Mouse (Mus musculus): ENCODE data around the gene Gss. TPM values are rescaled to one million over a fixed set of nuclear protein-coding genes. Genes with fewer than 3 reads are reported as not detected.
"Not testable (repeated sequence)": the region's sequence is repeated elsewhere in the genome, so short reads cannot be mapped to it uniquely, and the experiment has no call there.

Gss gene
- polyA plus RNA-seq, 1 experiment from 2014 or later: 14.8 TPM

DNA sequence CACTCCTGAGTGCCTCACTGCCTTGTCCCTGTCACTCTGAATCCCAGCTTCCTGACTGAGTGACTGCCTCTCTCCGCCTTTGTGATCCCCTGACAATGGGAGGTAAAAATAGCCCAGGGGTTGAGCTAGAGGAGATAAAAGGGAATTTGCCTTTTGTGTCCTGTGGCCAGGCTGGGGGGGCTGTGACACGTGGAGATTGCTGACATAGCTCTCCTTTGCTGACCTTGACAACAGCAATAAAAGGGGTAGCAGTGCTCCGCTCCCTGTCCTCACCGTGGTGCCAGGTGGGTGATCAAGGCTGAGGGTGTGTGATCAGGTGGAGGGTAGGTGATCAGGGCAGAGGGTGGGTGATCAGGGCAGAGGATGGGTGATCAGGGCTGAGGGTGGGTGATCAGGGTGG is 18.4 kb upstream of the Gss start, which contains the start of gene Myh7b:
Gene Myh7b (plus strand): TSS at position 235 of the 400 bp plus-strand sequence.
- Histone ChIP-seq H3K4me1 (ENCODE audit: control insufficient read depth, insufficient read depth, low read length) (peaks cover 6% of the 10 kb centered on the region), H3K9ac (replicated peaks; ENCODE audit: low read length) (no peak within 1 kb of the TSS), H3K27me3 (ENCODE audit: control insufficient read depth, insufficient read depth, low read length) (no peaks in the 10 kb centered on the region), H3K36me3 (ENCODE audit: control insufficient read depth, insufficient read depth, low read length) (no peaks in the 10 kb centered on the region), H3K4me2 (ENCODE audit: low read length) (no peak within 1 kb of the TSS), H3K9me3 (ENCODE audit: control insufficient read depth, low read length) (no peaks in the 10 kb centered on the region), H3K4me3 (replicated peaks; ENCODE audit: low read depth, low read length) (no peak within 1 kb of the TSS), H3K27ac (replicated peaks; ENCODE audit: low read depth, low read length) (no peak within 1 kb of the TSS)
- 26% methylated on average over 4 of the region's 4 CpGs for WGBS
- DNase-seq (no peak), ATAC-seq (ENCODE audit: low FRiP score, low TSS enrichment) (no peak)

DNA sequence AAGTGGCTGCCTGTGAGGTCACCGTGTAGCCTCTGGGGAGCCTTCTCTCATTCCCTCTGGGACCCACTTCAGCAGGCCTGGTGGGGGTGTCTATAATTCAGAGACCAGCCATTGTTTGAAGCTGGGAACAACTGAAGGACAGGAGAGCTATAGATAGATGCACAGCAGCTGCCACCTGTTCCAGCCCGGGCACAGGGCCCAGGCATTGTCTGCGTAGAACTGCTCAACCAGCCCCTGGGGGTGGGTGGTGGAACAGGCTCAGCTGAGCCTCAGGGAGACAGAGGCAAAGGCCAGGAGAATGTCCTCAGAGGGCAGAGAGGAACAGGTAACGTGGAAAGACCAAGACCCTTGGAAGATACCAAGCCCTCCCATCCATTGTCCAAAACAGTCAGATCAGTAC is 13.8 kb upstream of the Gss start:
- Histone ChIP-seq H3K9me3 (ENCODE audit: control insufficient read depth, low read length) (no peaks in the 10 kb centered on the region), H3K9ac (replicated peaks; ENCODE audit: low read length) (no peak overlapping the region), H3K27me3 (ENCODE audit: control insufficient read depth, insufficient read depth, low read length) (no peaks in the 10 kb centered on the region), H3K27ac (replicated peaks; ENCODE audit: low read depth, low read length) (no peak overlapping the region), H3K4me3 (replicated peaks; ENCODE audit: low read depth, low read length) (no peak overlapping the region), H3K4me1 (ENCODE audit: control insufficient read depth, insufficient read depth, low read length) (no peaks in the 10 kb centered on the region), H3K4me2 (ENCODE audit: low read length) (no peak overlapping the region), H3K36me3 (ENCODE audit: control insufficient read depth, insufficient read depth, low read length) (no peaks in the 10 kb centered on the region)
- ATAC-seq (ENCODE audit: low FRiP score, low TSS enrichment): no peak
- 89% methylated on average over 4 of the region's 4 CpGs for WGBS
- DNase-seq: no peak

DNA sequence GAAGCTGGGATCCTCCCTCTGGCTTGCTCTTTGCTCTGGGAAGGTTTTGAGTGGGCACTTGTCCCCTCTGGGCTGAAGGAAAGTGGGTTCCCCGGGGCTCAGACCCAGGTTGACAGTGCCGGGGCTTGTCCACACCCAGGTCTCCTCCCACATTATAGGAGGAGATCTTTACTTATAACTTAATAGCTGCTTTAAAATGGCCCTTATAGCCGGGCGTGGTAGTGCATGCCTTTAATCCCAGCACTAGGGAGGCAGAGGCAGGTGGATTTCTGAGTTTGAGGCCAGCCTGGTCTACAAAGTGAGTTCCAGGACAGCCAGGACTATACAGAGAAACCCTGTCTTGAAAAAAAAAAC is 12.6 kb upstream of the Gss start:
- H3K27me3 ChIP-seq (ENCODE audit: control insufficient read depth, insufficient read depth, low read length); H3K27ac ChIP-seq (replicated peaks; ENCODE audit: low read depth, low read length); H3K4me1 ChIP-seq (ENCODE audit: control insufficient read depth, insufficient read depth, low read length); H3K4me3 ChIP-seq (replicated peaks; ENCODE audit: low read depth, low read length); DNase-seq; H3K9me3 ChIP-seq (ENCODE audit: control insufficient read depth, low read length); H3K36me3 ChIP-seq (ENCODE audit: control insufficient read depth, insufficient read depth, low read length); H3K4me2 ChIP-seq (ENCODE audit: low read length); ATAC-seq (ENCODE audit: low FRiP score, low TSS enrichment); H3K9ac ChIP-seq (replicated peaks; ENCODE audit: low read length): not testable (repeated sequence)
- WGBS: 84% methylated on average over 4 of the region's 4 CpGs

DNA sequence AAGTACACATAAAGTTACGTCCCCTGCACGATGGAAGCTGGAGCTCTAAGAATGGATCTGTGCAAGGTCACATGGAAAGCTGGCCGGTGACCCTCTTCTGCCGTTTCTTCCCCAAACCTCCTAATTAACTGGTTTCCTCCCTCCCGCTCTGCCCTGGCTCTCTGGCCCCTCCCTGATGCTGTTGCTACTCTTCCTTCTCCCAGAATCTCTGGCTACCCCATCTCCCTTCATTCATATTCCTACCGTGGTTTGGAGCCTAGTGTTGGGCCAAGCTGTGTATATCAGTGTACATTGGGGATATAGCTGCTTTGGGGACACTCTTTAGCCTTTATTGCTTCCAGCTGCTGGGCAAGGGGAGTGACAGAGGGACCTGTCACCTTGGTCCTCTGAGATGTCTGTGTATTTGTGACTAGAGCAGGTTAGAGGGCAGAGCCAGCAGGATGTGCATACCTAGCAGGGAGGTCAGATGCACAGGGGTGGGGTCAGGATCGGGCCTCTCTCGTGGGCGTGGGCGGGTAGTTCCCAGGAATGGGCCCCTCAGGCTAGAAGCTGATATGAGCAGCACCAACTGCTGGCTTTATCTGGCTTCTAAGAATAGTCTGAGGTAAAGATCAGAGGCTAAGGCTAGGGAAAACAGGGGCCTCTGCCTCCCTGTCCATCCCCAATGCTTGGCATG is 12.1 kb upstream of the Gss start:
- H3K27me3 ChIP-seq (ENCODE audit: control insufficient read depth, insufficient read depth, low read length): no peaks in the 10 kb centered on the region
- no peaks in the 10 kb centered on the region for H3K4me1 ChIP-seq (ENCODE audit: control insufficient read depth, insufficient read depth, low read length)
- DNase-seq (no peak), ATAC-seq (ENCODE audit: low FRiP score, low TSS enrichment) (no peak)
- no peak overlapping the region for H3K27ac ChIP-seq (replicated peaks; ENCODE audit: low read depth, low read length)
- no peak overlapping the region for H3K9ac ChIP-seq (replicated peaks; ENCODE audit: low read length)
- H3K36me3 ChIP-seq (ENCODE audit: control insufficient read depth, insufficient read depth, low read length): no peaks in the 10 kb centered on the region
- no peak overlapping the region for H3K4me2 ChIP-seq (ENCODE audit: low read length)
- H3K9me3 ChIP-seq (ENCODE audit: control insufficient read depth, low read length): no peaks in the 10 kb centered on the region
- H3K4me3 ChIP-seq (replicated peaks; ENCODE audit: low read depth, low read length): no peak overlapping the region
- 63% methylated on average over 10 of the region's 10 CpGs for WGBS

DNA sequence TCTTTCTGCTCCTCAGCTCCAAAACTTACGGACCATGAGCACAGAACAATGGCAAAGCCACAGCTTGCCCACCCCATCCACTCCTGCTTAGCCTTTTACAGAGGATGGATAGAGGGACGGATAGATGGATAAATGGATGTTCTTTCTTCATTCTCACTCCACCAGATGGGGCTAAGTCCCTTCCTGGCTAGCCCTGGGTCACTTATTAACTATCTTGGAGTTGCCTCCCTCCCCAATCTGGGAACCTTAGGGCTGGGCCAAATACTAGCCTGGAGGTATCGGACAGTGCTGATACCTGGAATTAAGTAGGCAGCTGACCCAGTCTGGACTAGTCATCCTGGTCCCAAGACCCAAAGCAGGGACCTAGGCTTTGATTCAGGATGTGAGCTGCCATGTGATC is 11.1 kb upstream of the Gss start:
- DNase-seq (no peak), ATAC-seq (ENCODE audit: low FRiP score, low TSS enrichment) (no peak)
- H3K9ac ChIP-seq (replicated peaks; ENCODE audit: low read length): no peak overlapping the region
- H3K27me3 ChIP-seq (ENCODE audit: control insufficient read depth, insufficient read depth, low read length): no peaks in the 10 kb centered on the region
- H3K27ac ChIP-seq (replicated peaks; ENCODE audit: low read depth, low read length): no peak overlapping the region
- H3K4me1 ChIP-seq (ENCODE audit: control insufficient read depth, insufficient read depth, low read length): no peaks in the 10 kb centered on the region
- 57% methylated on average over 3 of the region's 3 CpGs for WGBS
- H3K4me3 ChIP-seq (replicated peaks; ENCODE audit: low read depth, low read length): no peak overlapping the region
- no peaks in the 10 kb centered on the region for H3K9me3 ChIP-seq (ENCODE audit: control insufficient read depth, low read length)
- no peak overlapping the region for H3K4me2 ChIP-seq (ENCODE audit: low read length)
- no peaks in the 10 kb centered on the region for H3K36me3 ChIP-seq (ENCODE audit: control insufficient read depth, insufficient read depth, low read length)

DNA sequence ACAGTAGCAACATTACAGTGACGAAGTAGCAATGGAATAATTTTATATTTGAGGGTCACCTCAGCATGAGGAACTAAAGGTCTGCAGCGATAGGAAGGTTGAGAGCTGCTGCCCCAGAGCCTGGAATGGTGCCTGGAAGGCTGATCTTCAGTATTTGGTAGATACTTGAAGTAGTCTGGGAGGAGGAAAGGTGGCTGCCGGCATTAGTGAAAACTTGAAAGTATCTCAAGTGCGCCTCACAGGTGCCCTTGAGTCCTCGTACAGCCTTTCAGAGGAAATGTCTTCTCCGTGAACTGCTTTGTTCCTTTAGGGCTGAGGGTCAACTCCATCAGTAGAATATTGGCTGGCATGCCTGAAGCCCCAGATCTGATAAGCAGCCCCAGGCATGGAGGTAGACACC is 2.9 kb upstream of the Gss start:
- no peak overlapping the region for H3K9ac ChIP-seq (replicated peaks; ENCODE audit: low read length)
- H3K36me3 ChIP-seq (ENCODE audit: control insufficient read depth, insufficient read depth, low read length): no peaks in the 10 kb centered on the region
- no peaks in the 10 kb centered on the region for H3K9me3 ChIP-seq (ENCODE audit: control insufficient read depth, low read length)
- DNase-seq (no peak), ATAC-seq (ENCODE audit: low FRiP score, low TSS enrichment) (no peak)
- 84% methylated on average over 6 of the region's 6 CpGs for WGBS
- no peaks in the 10 kb centered on the region for H3K27me3 ChIP-seq (ENCODE audit: control insufficient read depth, insufficient read depth, low read length)
- no peak overlapping the region for H3K4me2 ChIP-seq (ENCODE audit: low read length)
- H3K27ac ChIP-seq (replicated peaks; ENCODE audit: low read depth, low read length): no peak overlapping the region
- no peak overlapping the region for H3K4me3 ChIP-seq (replicated peaks; ENCODE audit: low read depth, low read length)
- peaks cover 8% of the 10 kb centered on the region; the same call in 1 of the 2 replicates for H3K4me1 ChIP-seq (ENCODE audit: control insufficient read depth, insufficient read depth, low read length)

DNA sequence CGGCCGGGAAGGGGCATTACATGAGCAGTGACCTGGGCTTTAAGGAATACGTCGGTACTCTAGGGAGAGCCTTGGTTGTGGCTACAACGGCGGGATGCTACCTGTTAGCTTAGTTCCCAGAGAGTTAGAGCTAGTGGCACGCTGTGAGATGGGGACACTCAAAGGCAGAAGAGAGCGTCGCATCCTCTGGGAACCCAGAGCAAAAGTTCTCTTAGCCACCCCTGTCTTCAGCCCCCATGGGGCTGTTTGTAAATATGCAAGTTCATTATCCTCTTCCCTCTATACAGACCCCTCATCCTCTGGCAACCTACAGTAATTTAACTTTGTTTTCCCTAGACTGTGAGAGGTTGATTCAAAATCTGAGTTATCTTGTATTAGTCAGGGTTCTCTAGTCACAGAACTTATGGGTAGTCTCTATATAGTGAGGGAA is 259 bp upstream of the Gss start:
- Histone ChIP-seq H3K4me2 (ENCODE audit: low read length) (peak overlapping the region; percentile 85), H3K36me3 (ENCODE audit: control insufficient read depth, insufficient read depth, low read length) (no peaks in the 10 kb centered on the region), H3K4me1 (ENCODE audit: control insufficient read depth, insufficient read depth, low read length) (peaks cover 8% of the 10 kb centered on the region; the same call in 1 of the 2 replicates), H3K4me3 (replicated peaks; ENCODE audit: low read depth, low read length) (peak overlapping the region; percentile 54), H3K27ac (replicated peaks; ENCODE audit: low read depth, low read length) (no peak overlapping the region; the same call in 1 of the 2 replicates), H3K9ac (replicated peaks; ENCODE audit: low read length) (peak overlapping the region; percentile 70), H3K27me3 (ENCODE audit: control insufficient read depth, insufficient read depth, low read length) (no peaks in the 10 kb centered on the region), H3K9me3 (ENCODE audit: control insufficient read depth, low read length) (no peaks in the 10 kb centered on the region)
- no peak for ATAC-seq (ENCODE audit: low FRiP score, low TSS enrichment)
- WGBS: 0% methylated on average over 9 of the region's 9 CpGs
- DNase-seq: no peak

DNA sequence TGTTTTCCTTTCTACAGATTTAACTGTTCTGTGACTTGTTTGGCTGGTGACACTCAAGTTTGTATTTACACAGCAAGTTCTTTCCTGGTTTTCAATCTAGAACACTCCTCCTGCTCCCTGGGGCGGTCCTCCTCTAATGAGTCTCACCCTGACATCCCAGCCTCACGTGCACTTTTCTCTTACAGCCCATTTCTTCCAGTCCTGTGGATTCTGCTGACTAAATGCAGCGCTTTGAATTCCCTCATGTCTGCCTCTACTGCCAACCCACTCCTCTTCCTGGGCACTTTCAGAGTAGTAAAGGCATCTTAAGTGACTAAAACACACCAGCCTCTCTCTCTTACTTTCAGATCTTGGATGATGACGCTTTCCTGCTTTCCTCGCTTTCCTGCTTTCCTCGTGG is 934 bp downstream of the Gss start:
- peak overlapping the region; percentile 54 for H3K4me3 ChIP-seq (replicated peaks; ENCODE audit: low read depth, low read length)
- DNase-seq: peak; percentile 3
- peak overlapping the region; percentile 73 for H3K27ac ChIP-seq (replicated peaks; ENCODE audit: low read depth, low read length)
- WGBS: 12% methylated on average over 6 of the region's 6 CpGs
- peak overlapping the region; percentile 70 for H3K9ac ChIP-seq (replicated peaks; ENCODE audit: low read length)
- peaks cover 8% of the 10 kb centered on the region; the same call in 1 of the 2 replicates for H3K4me1 ChIP-seq (ENCODE audit: control insufficient read depth, insufficient read depth, low read length)
- no peaks in the 10 kb centered on the region for H3K9me3 ChIP-seq (ENCODE audit: control insufficient read depth, low read length)
- no peaks in the 10 kb centered on the region for H3K27me3 ChIP-seq (ENCODE audit: control insufficient read depth, insufficient read depth, low read length)
- peak overlapping the region; percentile 85 for H3K4me2 ChIP-seq (ENCODE audit: low read length)
- no peaks in the 10 kb centered on the region for H3K36me3 ChIP-seq (ENCODE audit: control insufficient read depth, insufficient read depth, low read length)
- ATAC-seq (ENCODE audit: low FRiP score, low TSS enrichment): no peak

DNA sequence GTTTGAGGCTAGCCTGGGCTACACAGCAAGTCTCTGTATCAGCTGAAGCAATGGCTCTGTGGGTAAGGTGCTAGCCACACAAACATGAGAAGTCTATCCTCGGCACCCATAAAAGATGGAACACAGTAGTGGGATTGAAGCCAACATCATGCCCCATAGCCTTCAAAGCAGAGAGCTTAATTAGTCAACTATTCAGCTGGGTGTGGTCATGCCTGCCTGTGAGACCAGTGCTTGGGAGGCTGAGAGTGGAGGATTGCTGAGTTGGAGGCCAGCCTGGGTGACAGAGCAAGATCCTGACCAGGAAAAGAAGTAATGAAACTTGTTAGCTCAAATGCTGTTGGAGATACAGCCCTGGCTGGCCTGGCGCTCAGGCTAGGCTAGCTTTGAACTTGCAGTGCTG is 1.7 kb downstream of the Gss start:
- Histone ChIP-seq H3K4me1 (ENCODE audit: control insufficient read depth, insufficient read depth, low read length) (peaks cover 8% of the 10 kb centered on the region; the same call in 1 of the 2 replicates), H3K27me3 (ENCODE audit: control insufficient read depth, insufficient read depth, low read length) (no peaks in the 10 kb centered on the region), H3K27ac (replicated peaks; ENCODE audit: low read depth, low read length) (no peak overlapping the region), H3K4me3 (replicated peaks; ENCODE audit: low read depth, low read length) (no peak overlapping the region), H3K36me3 (ENCODE audit: control insufficient read depth, insufficient read depth, low read length) (no peaks in the 10 kb centered on the region), H3K4me2 (ENCODE audit: low read length) (no peak overlapping the region), H3K9ac (replicated peaks; ENCODE audit: low read length) (no peak overlapping the region), H3K9me3 (ENCODE audit: control insufficient read depth, low read length) (no peaks in the 10 kb centered on the region)
- 91% methylated on average over 2 of the region's 2 CpGs for WGBS
- DNase-seq (no peak), ATAC-seq (ENCODE audit: low FRiP score, low TSS enrichment) (no peak)

Data from midbrain, embryonic 14.5 days (tissue).